Mouse (Mus musculus) gastrocnemius, postnatal 25 days (tissue): ENCODE measurements at regions not wholly inside any gene's neighbourhood (a gene's known extent, or its start where the extent isn't known, plus 50 kb on each side); places are given as distances from the start of the nearest gene placed in this dataset.
A peak's percentile ranks its signal among the peaks of the same experiment; 100 is the strongest.

Experiments used
- DNase-seq: peaks from one replicate; pipeline ENCODE4 v3.0.0; 2022

DNA sequence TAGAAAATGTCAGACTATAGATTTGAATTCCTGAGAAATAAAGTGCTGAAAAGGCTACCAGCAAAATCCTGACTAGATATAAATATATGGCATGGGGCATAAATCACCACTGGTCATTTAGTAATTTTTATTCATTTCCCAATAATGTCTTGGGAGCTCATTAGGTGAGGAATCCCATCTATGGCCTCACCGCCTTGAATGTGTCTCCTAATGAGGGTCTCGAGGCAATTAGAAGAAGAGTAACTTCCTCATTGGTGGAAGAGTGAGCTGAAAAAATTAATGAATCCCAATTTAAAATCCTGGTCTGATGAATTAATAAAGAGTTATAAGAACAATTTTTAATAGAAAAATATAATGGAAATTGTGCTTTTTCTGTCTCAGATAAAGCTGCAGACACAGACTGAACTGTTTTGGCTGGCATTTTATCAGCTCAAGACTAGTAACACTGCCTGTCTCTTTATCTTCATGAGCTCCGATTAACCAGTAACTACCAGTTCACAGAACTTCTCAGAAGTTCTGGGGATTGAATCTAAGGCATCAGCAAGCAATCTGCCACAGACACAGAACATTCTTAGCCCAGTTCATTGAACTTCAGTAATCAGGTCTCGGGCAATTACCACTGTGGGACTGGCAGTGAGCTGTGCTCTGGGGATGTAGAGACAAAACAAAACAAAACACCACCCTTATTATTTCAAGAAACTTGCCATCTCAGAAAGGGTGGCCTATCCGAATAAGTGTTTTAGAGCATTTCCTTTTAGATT is 170.7 kb downstream of the Plpp3 start:
- DNase-seq: no peak

DNA sequence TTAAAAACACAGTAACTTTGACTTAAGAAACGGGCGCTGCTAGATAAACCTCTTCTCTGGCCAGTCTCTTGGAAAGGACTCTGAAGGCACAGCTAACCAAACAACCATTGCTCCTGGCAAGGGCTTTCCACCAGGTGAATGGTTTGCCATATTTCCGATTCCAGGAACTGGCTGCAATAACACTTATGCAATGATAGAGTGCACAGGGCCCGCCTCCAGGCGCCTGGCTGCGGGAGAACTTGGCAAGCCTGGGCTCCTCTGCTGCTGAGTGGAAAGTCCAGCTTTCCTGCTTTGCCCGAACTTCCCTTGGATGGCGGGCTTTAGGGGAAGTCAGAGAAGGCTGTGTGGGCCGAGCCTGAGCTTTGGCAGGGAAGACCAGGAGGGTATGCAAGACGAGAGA is 171.6 kb downstream of the Plpp3 start:
- peak; percentile 85 for DNase-seq

DNA sequence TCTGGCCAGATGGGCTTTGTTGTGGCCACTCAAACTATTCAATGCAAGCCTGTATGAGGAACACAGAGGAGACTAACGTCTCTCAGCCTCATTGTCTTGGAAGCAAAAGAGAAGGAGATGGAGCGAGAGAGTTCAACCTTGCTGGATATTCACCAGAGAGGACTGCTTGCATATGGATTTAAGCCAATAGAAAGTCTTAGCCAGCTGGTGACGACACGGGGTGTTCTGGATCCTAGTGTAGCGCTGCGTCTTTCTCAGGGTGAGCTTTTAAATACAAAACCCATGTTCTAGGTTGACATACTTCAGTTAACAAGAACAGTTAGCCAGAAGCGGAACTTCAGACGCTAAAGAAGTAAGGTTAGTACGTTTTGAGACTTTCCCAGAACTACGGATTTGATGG is 174.9 kb downstream of the Plpp3 start:
- no peak for DNase-seq

DNA sequence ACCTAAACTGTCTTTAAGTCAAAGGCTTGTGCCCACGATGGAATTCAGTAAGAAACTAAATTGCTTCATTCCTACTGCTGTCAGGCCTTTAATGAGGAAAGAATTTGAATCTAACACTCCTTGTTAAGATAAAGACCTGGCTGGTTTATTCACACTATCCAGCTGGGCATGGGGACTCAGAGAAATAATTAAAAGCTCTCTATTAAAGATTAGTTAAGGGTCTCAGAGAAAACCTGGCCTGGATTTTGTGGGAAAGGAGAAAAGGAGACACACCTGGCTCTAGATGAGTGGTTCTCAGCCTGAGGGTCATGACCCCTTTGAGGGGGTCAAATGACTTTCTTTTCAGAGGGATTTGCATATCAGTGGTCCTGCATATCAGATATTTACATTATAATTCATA is 178.7 kb downstream of the Plpp3 start:
- no peak for DNase-seq

DNA sequence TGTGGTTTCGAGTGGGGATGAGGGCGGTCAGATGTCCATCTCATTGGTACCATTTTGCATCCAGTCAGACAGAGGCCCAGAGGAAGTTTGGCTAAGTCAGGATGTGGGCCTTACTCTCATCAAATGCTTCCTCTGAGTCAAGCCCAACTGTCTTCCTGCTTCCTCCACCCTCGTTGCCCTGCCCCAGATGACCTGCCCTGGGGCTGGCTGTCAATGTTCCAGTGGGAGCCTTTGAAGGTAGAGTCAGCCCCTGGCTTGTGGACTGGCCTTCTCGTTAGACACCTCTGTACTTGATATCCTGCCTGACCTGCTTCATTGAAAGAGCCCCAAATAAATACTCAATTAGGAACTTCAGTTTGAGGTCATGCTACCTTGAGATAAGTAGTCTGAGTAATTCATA is 179.4 kb downstream of the Plpp3 start:
- DNase-seq: no peak

DNA sequence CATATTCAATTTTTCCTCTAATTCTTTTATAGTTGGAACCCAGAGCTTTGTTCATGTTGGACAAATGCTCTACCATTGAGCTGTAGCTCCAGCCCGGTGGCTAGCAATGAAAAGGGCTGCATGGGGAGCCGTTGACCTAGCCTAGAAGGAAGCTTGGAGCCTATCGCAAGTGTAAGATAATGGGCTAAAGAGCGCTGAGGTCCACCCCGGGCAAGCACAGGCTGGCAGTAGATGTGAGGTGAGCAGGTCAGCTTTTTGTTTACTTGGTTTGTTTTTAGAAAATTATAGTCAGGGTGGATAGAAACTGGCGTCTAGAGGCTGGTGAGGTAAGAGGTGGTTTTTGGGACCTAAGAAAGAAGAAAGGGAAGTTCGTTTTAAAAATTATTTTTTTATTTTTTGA is 181.0 kb downstream of the Plpp3 start:
- no peak for DNase-seq

DNA sequence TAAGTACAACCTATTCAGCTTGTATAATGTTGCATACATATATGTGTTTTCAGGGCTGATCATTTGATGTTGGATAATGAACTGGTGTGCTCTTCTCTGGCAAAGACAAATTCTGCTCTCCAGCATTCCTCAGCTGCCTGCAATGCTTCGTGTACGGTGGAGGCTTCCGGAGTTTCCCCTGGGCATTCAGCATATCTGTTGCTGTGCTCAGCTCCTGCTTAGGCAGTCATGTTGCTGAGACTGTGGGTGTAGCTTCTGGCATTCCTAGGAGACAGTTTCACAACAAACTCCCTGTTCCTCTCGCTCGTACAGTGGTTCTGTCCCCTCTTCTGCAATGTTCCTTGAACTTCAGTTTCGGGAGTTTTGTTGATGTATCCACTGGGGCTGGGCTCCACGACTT is 181.7 kb downstream of the Plpp3 start:
- peak; percentile 29 for DNase-seq

DNA sequence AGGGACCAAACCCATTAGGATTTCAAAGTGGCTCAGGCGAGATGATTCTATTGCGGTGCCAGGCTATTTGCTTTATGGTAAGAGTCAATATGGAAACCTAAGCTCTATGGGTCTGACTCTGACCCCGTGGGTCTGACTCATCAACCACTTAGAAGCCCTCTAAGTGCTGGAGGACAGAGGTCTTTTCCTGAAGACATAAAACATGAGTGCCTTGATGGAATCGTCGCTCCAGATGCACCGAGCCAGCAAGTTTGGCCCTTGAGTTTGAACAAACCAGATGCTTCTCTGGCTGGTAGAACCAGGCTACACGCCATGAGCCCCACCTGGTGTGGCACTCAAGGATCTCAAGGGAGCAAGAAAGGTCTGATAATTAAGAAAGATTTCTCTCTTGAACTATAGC is 184.1 kb downstream of the Plpp3 start:
- DNase-seq: no peak

DNA sequence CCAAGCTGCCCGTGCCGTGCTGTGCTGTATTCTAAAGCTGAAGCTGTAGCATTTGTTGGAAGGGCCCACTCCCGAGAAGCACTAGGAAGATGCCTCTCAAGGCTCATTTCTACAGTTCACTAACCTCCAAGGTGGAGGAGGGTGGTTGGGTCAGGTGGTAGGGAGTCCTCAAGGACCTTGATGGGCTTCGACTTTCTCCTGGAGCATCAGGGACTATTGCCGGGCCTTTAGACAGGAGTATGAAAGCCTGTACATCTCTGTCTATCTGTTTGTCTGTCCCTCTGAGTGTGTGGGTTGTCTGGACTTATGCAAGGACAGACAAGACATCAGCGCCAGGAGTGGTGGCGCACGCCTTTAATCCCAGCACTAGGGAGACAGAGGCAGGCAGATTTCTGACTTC is 189.7 kb downstream of the Plpp3 start:
- no peak for DNase-seq

DNA sequence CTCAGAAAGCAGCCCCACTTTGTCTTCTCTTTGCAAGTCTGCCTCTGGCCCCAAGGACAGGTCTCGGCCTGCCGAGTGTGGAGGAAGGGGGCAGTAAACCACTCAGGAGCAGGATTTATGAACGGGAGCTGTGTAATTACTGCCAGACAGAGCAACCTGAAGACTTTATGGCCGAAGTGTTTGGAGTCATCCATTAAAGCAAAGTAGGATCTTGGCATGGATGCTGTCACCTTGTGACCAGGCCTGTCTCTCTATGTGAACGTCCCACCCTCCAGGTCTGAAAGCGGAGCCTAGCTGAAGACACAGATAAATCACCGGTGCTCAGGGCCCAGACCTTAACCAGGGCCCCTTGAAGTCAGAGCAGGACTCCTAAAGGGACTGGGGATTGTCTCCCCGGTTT is 190.8 kb downstream of the Plpp3 start:
- no peak for DNase-seq

DNA sequence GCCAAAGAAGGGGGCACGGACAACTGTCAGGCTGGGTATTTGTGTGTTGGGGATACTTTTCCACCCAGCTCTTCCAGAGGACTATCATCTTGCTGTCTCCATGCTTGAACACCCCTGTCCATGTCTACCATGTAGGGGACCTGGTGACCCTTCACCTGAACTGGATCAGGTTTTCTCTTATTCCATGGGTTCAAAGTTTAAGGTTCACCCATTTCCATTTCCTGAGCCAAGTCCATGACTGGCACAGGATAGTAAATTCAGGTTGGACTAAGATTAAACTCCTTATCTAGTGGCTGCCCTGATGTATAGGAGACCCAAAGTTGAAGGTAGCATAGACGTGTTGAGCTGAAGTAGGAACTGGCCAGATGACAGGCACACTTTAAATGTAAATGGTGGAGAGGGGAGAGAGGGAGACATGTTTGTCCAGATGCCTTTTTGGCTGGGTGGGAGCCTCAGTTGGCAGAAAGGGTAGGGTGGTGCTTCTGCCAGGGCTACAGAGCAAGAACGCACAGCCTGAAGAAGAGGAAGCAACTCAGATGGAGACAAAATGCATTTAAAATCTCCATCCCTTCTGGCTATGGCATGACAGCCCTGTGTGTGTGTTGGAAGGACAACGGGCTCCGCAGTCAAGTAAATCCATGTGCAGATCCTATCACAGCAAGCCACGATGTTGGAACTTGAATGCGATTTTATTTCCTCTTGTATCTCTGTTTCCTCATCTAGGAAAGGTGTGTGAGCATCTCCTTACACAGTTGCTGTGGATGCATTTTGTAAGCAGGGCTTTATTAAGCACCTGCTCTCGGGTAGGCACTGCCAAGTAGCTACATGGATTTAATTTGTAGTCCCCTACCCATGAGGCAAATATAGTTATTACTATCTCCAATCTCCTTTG is 192.4 kb downstream of the Plpp3 start:
- DNase-seq: no peak

DNA sequence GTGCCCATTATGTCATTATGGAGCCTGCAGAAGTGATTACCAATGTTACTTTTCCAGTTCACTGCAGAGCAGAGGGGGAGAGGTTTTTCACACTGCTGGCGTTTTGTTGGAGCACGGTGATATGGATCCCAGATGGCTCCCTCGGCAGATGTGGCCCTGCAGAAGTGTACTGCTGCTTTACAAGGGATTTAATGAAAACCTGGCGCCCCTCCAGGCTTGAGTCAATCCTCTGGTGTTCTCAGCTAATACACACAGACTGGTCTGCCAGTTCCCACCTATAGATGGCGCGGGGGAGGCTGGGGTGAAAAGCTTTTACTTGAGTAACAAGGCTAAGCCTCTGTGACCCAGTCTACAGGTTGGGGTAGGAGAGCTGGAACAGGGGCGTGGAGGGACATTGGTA is 195.2 kb downstream of the Plpp3 start:
- DNase-seq: peak; percentile 52

DNA sequence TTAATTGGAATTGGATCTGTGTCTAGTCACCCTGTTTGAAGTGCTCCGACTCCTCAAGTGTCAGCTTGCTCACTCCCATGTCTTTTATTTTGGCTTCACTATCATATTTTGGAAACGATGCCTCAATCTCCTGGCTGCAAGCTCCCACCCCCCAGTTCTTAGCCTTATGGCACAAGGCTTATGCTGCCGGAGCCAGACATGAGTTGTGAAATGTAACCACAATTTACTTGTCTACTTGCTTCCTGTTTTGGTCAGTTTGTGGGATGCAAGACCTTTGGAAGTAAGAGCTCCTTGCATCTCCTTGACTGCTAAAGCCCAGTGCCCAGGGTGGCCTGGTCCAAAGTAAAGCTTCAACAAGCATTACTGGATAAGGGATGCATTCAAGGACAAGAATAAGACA is 195.8 kb downstream of the Plpp3 start:
- DNase-seq: no peak

DNA sequence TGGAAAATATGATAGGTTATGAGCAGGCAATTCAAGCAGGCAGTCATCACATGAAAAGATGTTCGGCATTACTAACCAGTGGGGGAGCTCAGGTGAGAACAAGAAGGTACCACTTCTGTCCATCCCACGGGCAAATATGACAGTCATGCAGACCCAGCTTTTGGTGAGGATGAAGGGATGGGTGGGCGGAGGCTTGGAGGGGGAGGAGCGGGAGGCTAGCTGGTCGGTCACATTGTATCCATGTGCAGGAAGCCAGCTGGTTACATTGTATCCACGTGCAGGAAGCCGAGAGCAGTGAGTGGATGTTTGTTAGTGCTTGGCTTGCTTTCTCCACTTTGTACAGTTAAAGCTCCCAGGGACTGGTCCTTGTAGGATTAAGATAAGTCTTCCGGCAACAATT is 196.9 kb downstream of the Plpp3 start:
- no peak for DNase-seq

DNA sequence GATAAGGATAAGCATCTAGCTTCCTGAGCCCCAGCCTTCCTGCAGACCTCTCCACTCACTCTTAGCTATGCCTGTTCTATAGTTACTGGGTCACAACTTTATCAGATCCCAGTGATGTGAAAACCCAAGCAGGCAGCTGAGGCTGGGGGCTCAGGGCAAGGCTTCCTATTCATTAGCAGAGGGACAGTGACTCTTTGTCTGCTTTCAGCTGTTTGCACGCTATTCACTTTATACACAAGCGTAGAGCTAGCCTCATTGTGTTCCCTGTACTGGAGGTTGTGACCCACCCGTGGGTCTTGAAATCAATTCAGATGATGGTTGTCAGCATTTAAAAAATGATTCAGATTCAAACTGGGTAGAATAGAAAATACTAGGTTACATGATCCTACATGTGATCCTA is 199.5 kb downstream of the Plpp3 start:
- no peak for DNase-seq

DNA sequence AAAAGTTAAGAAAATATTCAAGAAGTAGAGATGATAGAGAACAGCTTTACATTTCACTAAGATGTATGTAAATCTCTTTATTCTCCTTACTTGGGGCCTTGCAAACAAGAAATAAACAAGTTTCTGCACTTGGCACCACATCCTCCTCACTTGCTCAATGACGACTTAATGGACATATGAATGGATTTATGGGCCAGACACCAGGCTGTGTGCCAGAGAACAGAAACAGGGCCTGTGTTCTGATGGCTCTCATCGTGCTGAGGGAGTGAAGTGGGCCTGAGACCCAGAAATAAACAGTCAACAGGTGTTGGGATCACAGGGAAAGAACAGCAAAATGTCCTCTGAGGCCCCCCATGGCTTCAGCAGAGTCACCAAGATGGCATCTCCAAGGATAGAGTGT is 201.6 kb downstream of the Plpp3 start:
- DNase-seq: no peak

DNA sequence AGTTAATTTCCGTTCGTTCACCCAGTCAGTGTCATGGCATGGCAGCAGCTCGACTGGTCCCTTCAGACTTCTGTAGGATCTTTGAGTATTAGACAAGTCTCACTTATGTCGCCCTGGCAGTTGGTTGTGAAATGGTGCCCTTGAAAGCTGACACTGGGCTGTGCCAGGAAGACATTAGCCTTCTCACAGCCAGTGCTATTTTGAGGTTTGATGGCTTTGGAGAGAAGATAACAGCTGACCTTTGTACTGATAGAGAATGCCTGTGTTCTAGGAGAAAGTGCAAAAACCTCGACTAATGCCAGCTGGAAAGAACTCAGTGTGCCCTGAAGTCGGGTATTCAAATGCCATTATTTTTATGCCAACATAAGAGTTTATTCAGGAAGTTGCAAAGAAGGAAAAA is 207.3 kb downstream of the Plpp3 start:
- peak; percentile 29 for DNase-seq

DNA sequence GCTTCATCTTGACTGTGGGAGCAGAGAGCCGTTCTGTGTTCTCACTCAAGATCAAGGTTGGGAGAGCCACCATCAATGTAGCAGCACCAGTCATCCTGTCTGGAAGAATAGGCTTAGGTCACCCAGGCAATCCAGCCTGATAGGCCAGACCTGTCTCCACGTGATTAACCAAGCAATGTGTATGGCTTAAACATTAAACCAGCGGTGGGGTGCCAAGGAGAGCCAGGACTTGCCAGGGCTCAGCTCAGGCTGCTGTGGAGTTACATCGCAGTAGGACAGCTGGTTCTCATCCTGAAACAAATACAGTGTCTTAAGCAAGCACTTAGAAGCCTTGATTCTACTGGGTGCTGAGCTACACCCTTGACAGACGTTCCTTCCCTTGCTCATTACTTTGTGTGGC is 207.9 kb downstream of the Plpp3 start:
- peak; percentile 20 for DNase-seq

DNA sequence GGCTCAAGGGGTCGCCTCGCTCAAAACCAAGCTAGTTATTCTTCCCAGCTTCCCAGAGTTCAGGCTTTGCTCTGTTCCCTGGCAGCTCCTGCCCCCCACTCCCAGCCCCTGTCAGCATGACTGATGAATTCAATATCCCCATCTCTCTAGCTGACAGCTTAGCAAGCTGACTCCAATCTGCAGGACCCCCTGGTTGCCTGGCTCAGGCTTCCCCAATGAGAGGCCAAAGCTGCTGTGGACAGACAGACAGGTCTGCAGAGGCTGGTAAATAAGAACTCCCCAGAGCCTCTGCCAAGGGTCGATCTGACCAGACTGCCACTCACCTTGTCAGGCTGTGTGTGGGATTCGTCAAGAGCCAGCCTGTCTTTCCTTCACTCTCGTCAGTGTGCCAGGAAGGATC is 219.4 kb downstream of the Plpp3 start:
- DNase-seq: no peak

DNA sequence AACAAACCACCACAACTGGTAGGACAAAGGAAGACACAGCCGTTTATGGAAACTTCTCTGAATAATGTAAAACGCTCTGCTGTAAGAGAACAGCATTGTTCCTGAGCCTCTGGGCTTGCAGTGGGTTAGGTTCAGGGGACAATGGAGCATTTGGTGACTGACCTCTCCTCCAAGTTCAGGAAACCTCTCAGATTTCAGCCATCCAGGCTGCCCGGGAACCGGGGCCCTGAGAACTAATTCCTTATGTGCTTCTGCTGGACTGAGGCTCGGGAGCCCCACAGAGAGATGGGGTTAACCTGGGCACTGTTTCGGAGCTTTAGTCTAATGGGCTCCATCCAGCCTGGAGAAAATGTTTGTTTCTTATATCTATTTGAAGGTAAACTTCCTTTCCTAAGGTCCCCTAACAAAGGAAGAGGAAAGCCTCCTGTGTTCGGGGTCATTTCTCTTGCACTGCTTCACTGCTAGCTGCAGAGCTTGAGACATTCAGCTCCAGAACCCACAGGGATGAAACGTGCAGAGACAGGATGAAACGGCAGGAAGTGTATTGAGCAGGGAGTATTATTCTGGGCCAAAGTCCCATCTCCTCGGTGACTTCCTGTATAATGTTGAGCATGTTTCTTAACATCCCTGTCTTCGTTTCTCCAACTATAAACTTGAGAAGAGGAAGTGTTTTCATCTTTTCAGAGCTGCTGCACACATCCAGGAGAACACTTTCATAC is 220.5 kb downstream of the Plpp3 start:
- DNase-seq: no peak

DNA sequence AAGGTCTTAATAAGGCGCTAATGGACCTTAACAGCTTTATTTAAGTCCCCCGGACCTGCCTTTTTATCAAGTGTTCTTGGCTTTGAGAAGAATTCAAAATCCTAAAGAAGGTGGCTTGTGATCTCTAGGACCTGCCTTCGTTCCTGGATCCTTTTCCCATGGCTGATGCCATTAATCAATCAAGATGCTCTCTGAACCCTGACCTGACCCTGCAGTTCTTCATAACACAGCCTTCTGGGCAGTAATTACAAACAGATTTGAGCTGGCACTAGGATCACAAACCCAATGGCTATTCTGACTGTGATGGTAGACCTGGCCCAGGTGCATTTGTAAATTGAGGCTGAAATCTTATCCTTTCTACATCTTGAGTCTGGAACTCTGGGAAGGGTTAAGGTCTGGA is 227.7 kb downstream of the Plpp3 start:
- DNase-seq: no peak

DNA sequence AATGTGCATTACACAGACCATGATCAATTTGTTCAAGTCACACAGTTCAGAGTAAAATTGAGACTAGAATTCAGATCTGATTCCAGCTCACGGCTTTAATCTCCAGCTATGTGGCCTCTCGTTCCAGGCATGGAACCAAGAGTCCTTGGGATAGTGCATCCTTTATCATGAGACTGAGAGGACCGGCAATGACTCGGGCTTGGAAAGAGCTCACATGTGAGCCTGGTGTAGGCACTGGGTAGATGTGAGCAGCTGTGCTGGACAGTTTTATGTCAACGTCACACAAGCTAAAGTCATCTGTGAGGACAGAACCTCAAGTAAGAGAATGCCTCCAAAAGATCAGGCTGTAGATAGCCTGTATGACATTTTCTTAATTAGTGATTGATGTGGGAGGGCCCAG is 228.3 kb downstream of the Plpp3 start:
- DNase-seq: no peak

DNA sequence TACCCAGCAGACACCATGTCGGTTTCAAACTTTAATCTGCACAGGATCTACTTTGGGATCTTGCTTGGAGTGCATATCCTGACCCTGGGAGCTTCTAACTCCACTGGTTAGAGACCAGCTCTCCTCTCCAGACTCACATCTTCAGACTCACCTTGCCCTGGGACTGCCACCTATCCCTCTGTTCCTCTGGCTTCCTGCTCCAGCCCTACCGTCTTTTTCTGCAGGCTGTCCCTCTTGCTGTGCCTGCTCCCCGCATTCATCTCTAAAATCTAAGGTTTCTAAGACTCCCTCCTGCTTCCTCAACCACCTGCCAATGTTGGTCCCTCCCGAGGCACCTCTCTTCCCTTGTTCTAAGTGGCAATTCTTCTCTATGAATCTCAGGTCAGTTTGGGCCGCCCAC is 233.2 kb downstream of the Plpp3 start:
- DNase-seq: peak; percentile 12
